Comparison of ENCODE assay signal across 11 mouse cellular contexts in the genomic region with DNA sequence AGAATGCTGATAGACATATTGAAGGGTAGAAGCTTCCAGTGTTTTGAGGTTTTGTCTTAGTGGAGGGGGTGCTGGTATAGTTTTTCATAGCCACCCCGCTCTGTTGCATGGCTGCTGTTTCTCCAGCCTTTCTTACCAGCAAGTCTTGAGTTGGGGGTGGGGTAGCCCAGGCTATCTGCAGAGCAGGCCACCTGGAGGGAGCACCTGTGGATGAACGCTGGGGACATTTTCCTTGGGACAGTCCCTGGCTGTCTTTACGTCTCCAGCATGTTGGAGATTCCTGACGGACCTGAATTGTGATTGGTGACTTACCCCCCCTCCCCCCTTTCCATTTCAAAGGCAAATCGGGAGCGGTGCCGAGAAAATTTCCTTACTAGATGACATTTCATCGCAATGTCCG. TPM values are rescaled to one million over a fixed set of nuclear protein-coding genes. Genes with fewer than 3 reads are reported as not detected.
DNase-seq lines count a peak whose midpoint lies in the region; ATAC-seq and TF ChIP-seq lines count a peak whose summit lies in the region.
"Had no signal": no experiment of that assay in that cellular context is flagged by ENCODE, and none has a peak within 500 bp of the region (broad histone marks: within the 10 kb centered on the region; RNA-seq: fewer than 3 reads in every experiment).

No protein-coding gene starts in this region.

- H3K9ac ChIP-seq in kidney, postnatal 0 days (ENCODE audit: low read depth, low read length) = no peak overlapping the region
- no peak overlapping the region for H3K9ac ChIP-seq in kidney, embryonic 15.5 days
- no peak overlapping the region for H3K9ac ChIP-seq in CH12.LX (ENCODE audit: insufficient read depth, low read depth)
- no peak overlapping the region; the same call in 1 of the 2 replicates for H3K9ac ChIP-seq in hindbrain, embryonic 16.5 days (ENCODE audit: low read depth, low read length)
- H3K9ac ChIP-seq: embryonic facial prominence, embryonic 12.5 days; liver, embryonic 15.5 days had no signal

- H3K4me1 ChIP-seq in kidney, postnatal 0 days (replicated peaks; ENCODE audit: insufficient read depth, low read length) = peaks cover 23% of the 10 kb centered on the region
- peaks cover 42% of the 10 kb centered on the region for H3K4me1 ChIP-seq in kidney, embryonic 15.5 days
- peaks cover 45 to 78% of the 10 kb centered on the region in 2 experiments for H3K4me1 ChIP-seq in CH12.LX (ENCODE audit: control insufficient read depth in 1 of 2, insufficient read depth in 2 of 2)
- H3K4me1 ChIP-seq in E14TG2a.4 (replicated peaks; ENCODE audit: low read depth, low read length) = peaks cover 93% of the 10 kb centered on the region
- H3K4me1 ChIP-seq in hindbrain, embryonic 16.5 days (ENCODE audit: control insufficient read depth, insufficient read depth, low read depth, low read length) = peaks cover 34% of the 10 kb centered on the region

- no peak for TF ChIP-seq POLR2A in CH12.LX (IDR thresholded peaks at IDR 0.05; ENCODE audit: low read depth, low read length)

- H3K36me3 ChIP-seq in kidney, postnatal 0 days (ENCODE audit: insufficient read depth, low read length) = peaks cover 25% of the 10 kb centered on the region
- peaks cover 45% of the 10 kb centered on the region for H3K36me3 ChIP-seq in kidney, embryonic 15.5 days
- H3K36me3 ChIP-seq in CH12.LX (replicated peaks in 1 of 2; ENCODE audit: control insufficient read depth in 1 of 2, insufficient read depth in 1 of 2, low read length in 1 of 2) (peaks cover 39 to 62% of the 10 kb centered on the region in 2 experiments), E14TG2a.4 (ENCODE audit: insufficient read depth, low read length) (peaks cover 82% of the 10 kb centered on the region)
- H3K36me3 ChIP-seq in hindbrain, embryonic 16.5 days (ENCODE audit: control insufficient read depth, insufficient read depth, low read length) = peaks cover 16% of the 10 kb centered on the region; the same call in 1 of the 2 replicates

- no peak for DNase-seq in kidney, postnatal 0 days (ENCODE audit: low spot score)
- peak; percentile 60 for DNase-seq in CH12.LX (ENCODE audit: extremely low read depth)
- DNase-seq in B cell, adult 2 months = no peak
- DNase-seq in frontal cortex, postnatal 14 days (ENCODE audit: low spot score in 2 of 2) = no peak
- DNase-seq: gastrocnemius, postnatal 10 days had no signal

- peaks cover 85% of the 10 kb centered on the region for H3K79me2 ChIP-seq in CH12.LX (replicated peaks; ENCODE audit: control insufficient read depth, extremely low read depth, insufficient read depth, poor library complexity, severe bottlenecking)

- no peak for TF ChIP-seq RAD21 in CH12.LX (IDR thresholded peaks at IDR 0.05; ENCODE audit: low read depth, low read length)

- TF ChIP-seq EP300 in CH12.LX (IDR thresholded peaks at IDR 0.05; ENCODE audit: low read length) = peak; percentile 60

- H3K4me2 ChIP-seq in kidney, postnatal 0 days (ENCODE audit: low read length) = no peak overlapping the region
- no peak overlapping the region for H3K4me2 ChIP-seq in kidney, embryonic 15.5 days
- peak overlapping the region; percentile 50 for H3K4me2 ChIP-seq in CH12.LX (ENCODE audit: insufficient read depth, low read depth, poor library complexity, severe bottlenecking)
- H3K4me2 ChIP-seq in hindbrain, embryonic 16.5 days (ENCODE audit: low read length) = no peak overlapping the region
- H3K4me2 ChIP-seq: embryonic facial prominence, embryonic 12.5 days; heart, embryonic 12.5 days; liver, embryonic 15.5 days had no signal

- peak overlapping the region; percentile 31 for H3K27ac ChIP-seq in kidney, postnatal 0 days
- no peak overlapping the region for H3K27ac ChIP-seq in kidney, embryonic 15.5 days
- H3K27ac ChIP-seq in CH12.LX (ENCODE audit: insufficient read depth, low read depth) = no peak overlapping the region; the same call in 1 of the 2 replicates
- peak overlapping the region; percentile 61 for H3K27ac ChIP-seq in hindbrain, embryonic 16.5 days (ENCODE audit: low read depth, low read length)
- H3K27ac ChIP-seq: liver, embryonic 15.5 days had no signal

- no peak for TF ChIP-seq CTCF in kidney, postnatal 0 days (IDR thresholded peaks at IDR 0.05; ENCODE audit: low read depth)
- TF ChIP-seq CTCF in CH12.LX (conservative IDR thresholded peaks at IDR 0.05 in 1 of 2, IDR thresholded peaks at IDR 0.05 in 1 of 2; ENCODE audit: low read depth in 2 of 2, low read length in 2 of 2) = no peak
- no peak for TF ChIP-seq CTCF in E14TG2a.4 (conservative IDR thresholded peaks at IDR 0.05; ENCODE audit: low read length)

- in situ Hi-C loops in CH12.LX (cut with MboI; ENCODE audit: low pct_ligation_motif_present, low pct_unique_long_range_greater_than_20kb, low sequenced_read_pairs) = no loop called here

- dilution Hi-C loops in CH12.LX (cut with MboI; ENCODE audit: extremely low pct_ligation_motif_present, extremely low pct_unique_long_range_greater_than_20kb, low sequenced_read_pairs) = no loop called here

- H3K27me3 ChIP-seq in kidney, postnatal 0 days (ENCODE audit: insufficient read depth, low read length) = no peaks in the 10 kb centered on the region
- H3K27me3 ChIP-seq in kidney, embryonic 15.5 days = no peaks in the 10 kb centered on the region
- H3K27me3 ChIP-seq in CH12.LX (replicated peaks) (no peaks in the 10 kb centered on the region), E14TG2a.4 (ENCODE audit: insufficient read depth, low read length) (no peaks in the 10 kb centered on the region)
- H3K27me3 ChIP-seq in hindbrain, embryonic 16.5 days (replicated peaks; ENCODE audit: control insufficient read depth, insufficient read depth, low read length) = no peaks in the 10 kb centered on the region
- H3K27me3 ChIP-seq: embryonic facial prominence, embryonic 12.5 days; heart, embryonic 12.5 days; liver, embryonic 15.5 days had no signal

- H3K4me3 ChIP-seq in kidney, postnatal 0 days (replicated peaks; ENCODE audit: low read depth, low read length) = no peak overlapping the region
- H3K4me3 ChIP-seq in kidney, embryonic 15.5 days (replicated peaks) = no peak overlapping the region
- H3K4me3 ChIP-seq in CH12.LX (replicated peaks in 1 of 3; ENCODE audit: low read depth in 2 of 3, low read length in 2 of 3, poor library complexity in 1 of 3) = peak overlapping the region in 2 of 3 experiments; percentile 10 to 49
- peak overlapping the region; percentile 32 for H3K4me3 ChIP-seq in E14TG2a.4 (replicated peaks; ENCODE audit: low read length)
- no peak overlapping the region for H3K4me3 ChIP-seq in hindbrain, embryonic 16.5 days (ENCODE audit: low read length)
- H3K4me3 ChIP-seq: embryonic facial prominence, embryonic 12.5 days; heart, embryonic 12.5 days; liver, embryonic 15.5 days had no signal

- WGBS in kidney, postnatal 0 days = 75% methylated on average over 9 of the region's 9 CpGs
- 76% methylated on average over 9 of the region's 9 CpGs for WGBS in kidney, embryonic 15.5 days
- 67% methylated on average over 9 of the region's 9 CpGs for WGBS in hindbrain, embryonic 16.5 days

- no peak for ATAC-seq in kidney, postnatal 0 days (replicated peaks; ENCODE audit: low FRiP score, low read depth)
- ATAC-seq in kidney, embryonic 15.5 days (replicated peaks; ENCODE audit: low FRiP score) = no peak
- no peak for ATAC-seq in hindbrain, embryonic 16.5 days

- H3K9me3 ChIP-seq in kidney, postnatal 0 days (replicated peaks; ENCODE audit: low read length) = no peaks in the 10 kb centered on the region
- H3K9me3 ChIP-seq in kidney, embryonic 15.5 days (replicated peaks) = no peaks in the 10 kb centered on the region
- H3K9me3 ChIP-seq in CH12.LX (replicated peaks; ENCODE audit: low read length) (no peaks in the 10 kb centered on the region), E14TG2a.4 (ENCODE audit: low read length) (no peaks in the 10 kb centered on the region)
- no peaks in the 10 kb centered on the region for H3K9me3 ChIP-seq in hindbrain, embryonic 16.5 days (ENCODE audit: control insufficient read depth, low read length)
- H3K9me3 ChIP-seq: embryonic facial prominence, embryonic 12.5 days; heart, embryonic 12.5 days; liver, embryonic 15.5 days had no signal

TF ChIP-seq in CH12.LX, 34 proteins besides CTCF, POLR2A, EP300 and RAD21 (continues in another document):
- no peak for TF ChIP-seq MAZ (IDR thresholded peaks at IDR 0.05; ENCODE audit: low read depth, low read length)
- TF ChIP-seq NELFE (IDR thresholded peaks at IDR 0.05; ENCODE audit: low read depth, low read length) = no peak
- TF ChIP-seq TBP (conservative IDR thresholded peaks at IDR 0.05; ENCODE audit: low read depth, low read length) = no peak
- peak; percentile 65 for TF ChIP-seq CHD2 (IDR thresholded peaks at IDR 0.05; ENCODE audit: low read length)
- TF ChIP-seq KAT2A (IDR thresholded peaks at IDR 0.05; ENCODE audit: insufficient replicate concordance, low read length) = no peak
- TF ChIP-seq IRF4 (IDR thresholded peaks at IDR 0.05; ENCODE audit: low read depth, low read length) = no peak
- no peak for TF ChIP-seq ZC3H11A (IDR thresholded peaks at IDR 0.05; ENCODE audit: low read depth, low read length)
- TF ChIP-seq MEF2A (IDR thresholded peaks at IDR 0.05; ENCODE audit: borderline replicate concordance, low read depth, low read length) = no peak
- TF ChIP-seq ELF1 (IDR thresholded peaks at IDR 0.05; ENCODE audit: low read depth, low read length) = no peak
- TF ChIP-seq ZNF384 (IDR thresholded peaks at IDR 0.05; ENCODE audit: low read depth, low read length) = no peak
- no peak for TF ChIP-seq USF1 (IDR thresholded peaks at IDR 0.05; ENCODE audit: low read depth, low read length)
- no peak for TF ChIP-seq USF2 (conservative IDR thresholded peaks at IDR 0.05; ENCODE audit: low read depth, low read length)
- TF ChIP-seq TCF12 (IDR thresholded peaks at IDR 0.05; ENCODE audit: low read depth, low read length) = peak; percentile 88
- TF ChIP-seq MXI1 (IDR thresholded peaks at IDR 0.05; ENCODE audit: low read depth, low read length) = no peak
- TF ChIP-seq PAX5 (IDR thresholded peaks at IDR 0.05; ENCODE audit: low read length) = no peak

RNA-seq across cellular contexts. Expression of a gene that starts 31.2 kb away (rescaled TPM):
- polyA plus RNA-seq in kidney, postnatal 0 days (2015; fragmentation: Nextera tagmentation; extraction: Ambion mirVana) = 31.4 and 33.8 TPM in 2 replicates
- 49.2 and 49.7 TPM in 2 replicates for polyA plus RNA-seq in kidney, embryonic 15.5 days (2015; fragmentation: Nextera tagmentation; extraction: Ambion mirVana)
- total RNA-seq in CH12.LX (2012; rRNA removed) (34.3 and 42.2 TPM in 2 replicates), CH12.LX (2014; rRNA removed) (7.6 TPM in 2 replicates)
- 54.7 and 59.9 TPM in 2 replicates for polyA plus RNA-seq in CH12.LX (2012; ENCODE audit: insufficient read length, low read depth)
- polyA plus RNA-seq in hindbrain, embryonic 16.5 days (2015; fragmentation: Nextera tagmentation; extraction: Ambion mirVana) = 49.7 and 66.2 TPM in 2 replicates

RNA-seq across cellular contexts. Expression of a gene that starts 54.3 kb away (rescaled TPM):
- polyA plus RNA-seq in kidney, postnatal 0 days (2015; fragmentation: Nextera tagmentation; extraction: Ambion mirVana) = 18.5 and 20.1 TPM in 2 replicates
- 28.7 and 31.6 TPM in 2 replicates for polyA plus RNA-seq in kidney, embryonic 15.5 days (2015; fragmentation: Nextera tagmentation; extraction: Ambion mirVana)
- total RNA-seq in CH12.LX (2012; rRNA removed) = 16.0 and 16.7 TPM in 2 replicates
- total RNA-seq in CH12.LX (2014; rRNA removed) = 12.3 and 13.6 TPM in 2 replicates
- polyA plus RNA-seq in CH12.LX (2012; ENCODE audit: insufficient read length, low read depth) = 13.1 and 16.0 TPM in 2 replicates
- polyA plus RNA-seq in hindbrain, embryonic 16.5 days (2015; fragmentation: Nextera tagmentation; extraction: Ambion mirVana) = 32.6 and 34.1 TPM in 2 replicates

Comparison
In these comparisons a context has a peak if more than half of its experiments do, and no peak if none do; other contexts are left out.
1. H3K27ac ChIP-seq: peak in kidney, postnatal 0 days (single experiment) and hindbrain, embryonic 16.5 days (single experiment); none in kidney, embryonic 15.5 days (single experiment) and CH12.LX (single experiment).
2. H3K4me3 ChIP-seq: peak in CH12.LX (2 of 3) and E14TG2a.4 (single experiment); none in kidney, postnatal 0 days (single experiment), kidney, embryonic 15.5 days (single experiment) and hindbrain, embryonic 16.5 days (single experiment).